Mouse (Mus musculus): ENCODE results near the gene Bhlha9. TPM values are rescaled to one million over a fixed set of nuclear protein-coding genes. Genes with fewer than 3 reads are reported as not detected.

Gene Bhlha9
- total RNA-seq, 1 experiment from 2014 or later = not detected

Other genes with a start within 250 kb of the Bhlha9 start
- gene Abr, start 50.2 kb upstream of the Bhlha9 start, total RNA-seq (2017) = 129 to 139 TPM (median 130 TPM) in 3 replicates
- gene Trarg1, start 7.3 kb downstream of the Bhlha9 start, total RNA-seq (2017) = not detected in 3 replicates
- 43.3 to 103 TPM (median 80.0 TPM) in 3 replicates for gene Gosr1, start 91.1 kb downstream of the Bhlha9 start, total RNA-seq (2017)
- 37.7 to 55.0 TPM (median 54.1 TPM) in 3 replicates for gene Cpd, start 174.5 kb downstream of the Bhlha9 start, total RNA-seq (2017)
- 0.76 TPM in 1 of 3 replicates, not detected in the others for gene Tmigd1, start 229.7 kb downstream of the Bhlha9 start, total RNA-seq (2017)

All from monocyte, adult 5-6 weeks (primary cell).